Mouse (Mus musculus) left cerebral cortex, adult 2 months (tissue): ENCODE measurements around the gene Hsd17b14. TPM values are rescaled to one million over a fixed set of nuclear protein-coding genes. Genes with fewer than 3 reads are reported as not detected.
"Not testable (repeated sequence)": the region's sequence is repeated elsewhere in the genome, so short reads cannot be mapped to it uniquely, and the experiment has no call there.

ENCODE experiments used
- DNase-seq, 2 experiments: peaks; one replicate each; pipeline ENCODE4 v3.0.0; 2021 to 2022; ENCODE audit warnings: low spot score in 2 of 2, mixed read lengths in 1 of 2; ENCODE audit errors: extremely low spot score in 1 of 2
- H3K27ac ChIP-seq: fragments of 200-600 bp; 2 replicates; pipeline ENCODE4 v1.8.1; 2022
- H3K4me3 ChIP-seq: fragments of 200-600 bp; 2 replicates; pipeline ENCODE4 v1.8.1; 2022
- CTCF ChIP-seq: fragments of 200-600 bp; IDR thresholded peaks from 2 replicates; pipeline ENCODE4 v1.8.1; 2022; ENCODE audit warnings: antibody characterized with exemption, mild to moderate bottlenecking, moderate library complexity
- intact Hi-C: fragments of 180-260 bp; cut with DNase I; formaldehyde crosslinking; loops from one replicate; pipeline ENCODE4 v1.15.1; 2025
- long read RNA-seq, 2 experiments: library from polyadenylated mRNA; stranded (forward); transcript quantifications; one replicate each; pipeline ENCODE4 v2.0.0; 2021; ENCODE audit warnings: borderline mapping rate in 2 of 2
- total RNA-seq, 2 experiments: library from RNA; stranded (reverse); gene quantifications; 2 replicates each; pipeline ENCODE4 v1.2.3; 2021

Gene Hsd17b14
- under 1 TPM; 0.61 to 0.68 TPM for total RNA-seq
- long read RNA-seq, experiment 1, result 0 reads
- long read RNA-seq, experiment 2, result 0 reads

DNA sequence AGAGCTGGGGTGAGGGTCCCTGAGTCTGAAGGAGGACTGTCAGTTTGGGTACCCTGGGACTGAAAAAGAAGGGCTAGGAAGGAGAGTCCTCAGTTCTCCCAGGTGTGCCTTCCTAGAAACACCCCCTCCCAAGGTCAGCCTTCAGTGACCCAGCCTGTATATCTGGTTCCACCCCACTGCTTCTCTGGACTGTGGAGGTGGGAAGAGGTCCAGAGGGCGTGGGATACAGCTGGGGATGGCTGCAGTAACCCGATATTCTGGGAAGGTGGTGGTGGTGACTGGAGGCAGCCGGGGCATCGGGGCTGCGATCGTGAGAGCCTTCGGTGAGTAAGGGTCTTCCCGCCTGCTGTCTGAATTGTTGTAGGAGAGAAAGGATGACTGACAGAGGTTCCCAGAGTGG, at the start of gene Hsd17b14:
TSS of gene Hsd17b14 (plus strand) at position 150 of the 400 bp plus-strand sequence.
- no peak for DNase-seq
- no peak for TF ChIP-seq CTCF
- intact Hi-C loops, result no loop called here
- no peak within 1 kb of the TSS for H3K27ac ChIP-seq
- H3K4me3 ChIP-seq, result no peak within 1 kb of the TSS

- TF ChIP-seq CTCF, result no peak
- Histone ChIP-seq H3K27ac (no peak overlapping the region), H3K4me3 (no peak overlapping the region)
- intact Hi-C loops, result no loop called here
- no peak for DNase-seq
These were observed 47.1 kb upstream of the Hsd17b14 start for GRCm38 (mm10) chr7:45507583-45507982.

GRCm38 (mm10) chr7:45508561-45508960, 46.1 kb upstream of the Hsd17b14 start:
- H3K4me3 ChIP-seq, result no peak overlapping the region; the same call in 1 of the 2 replicates
- no peak for TF ChIP-seq CTCF
- DNase-seq, result no peak
- no peak overlapping the region for H3K27ac ChIP-seq
- intact Hi-C loops, result no loop called here

GRCm38 (mm10) chr7:45509181-45509882, 45.4 kb upstream of the Hsd17b14 start:
- intact Hi-C loops, result no loop called here
- no peak for TF ChIP-seq CTCF
- no peak for DNase-seq
- Histone ChIP-seq H3K4me3 (peak overlapping the region; percentile 98), H3K27ac (peak overlapping the region; percentile 88; the same call in 1 of the 2 replicates)

DNA sequence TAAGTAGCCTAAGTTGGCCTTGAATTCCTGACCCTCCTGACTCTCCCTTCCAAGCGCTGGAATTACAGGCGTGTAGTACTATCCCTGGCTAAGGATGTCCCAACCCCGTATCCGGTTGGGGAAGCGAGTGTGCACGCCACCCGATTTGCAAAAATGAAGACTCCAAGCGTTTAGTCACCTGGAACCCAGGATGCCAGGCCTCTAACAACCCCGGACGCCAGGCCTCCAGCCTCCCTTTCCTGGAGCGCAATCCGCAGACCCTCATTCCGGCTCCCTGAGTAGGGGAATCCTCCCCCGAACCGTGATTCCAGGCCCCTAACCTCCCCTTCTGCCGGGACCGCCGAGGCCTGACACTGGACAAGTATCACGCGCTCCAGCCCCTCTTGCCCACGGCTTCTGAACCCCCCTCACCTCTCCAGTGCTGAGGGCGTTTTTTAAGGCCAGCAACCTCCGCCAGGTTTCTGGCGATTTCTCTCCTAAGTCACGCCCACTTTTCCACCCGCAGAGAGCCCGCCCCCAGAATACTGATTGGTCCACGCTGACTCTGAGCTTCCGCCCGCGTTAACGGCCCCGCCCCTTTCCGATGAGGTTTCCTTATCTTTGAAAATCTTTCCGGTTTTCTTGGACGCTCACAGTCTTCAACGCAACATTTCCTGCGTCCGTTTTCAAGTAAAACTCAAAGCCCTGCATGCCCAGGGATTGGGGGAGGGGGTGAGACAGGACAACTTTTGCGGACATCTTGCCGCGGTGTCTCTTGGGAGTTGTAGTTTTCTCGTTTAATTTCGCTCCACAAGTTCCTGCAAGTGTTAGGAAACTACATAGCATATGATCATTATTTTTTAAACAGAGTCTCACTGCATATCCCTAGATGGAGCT, 44.5 kb upstream of the Hsd17b14 start, which contains the start of gene Nucb1:
TSS of gene Nucb1 (minus strand) at position 495 of the 876 bp plus-strand sequence.
- Histone ChIP-seq H3K27ac (peak within 1 kb of the TSS; percentile 88), H3K4me3 (peak within 1 kb of the TSS; percentile 98)
- intact Hi-C loops, result no loop called here
- TF ChIP-seq CTCF, result no peak
- peak; percentile 83 to 86 for DNase-seq

DNA sequence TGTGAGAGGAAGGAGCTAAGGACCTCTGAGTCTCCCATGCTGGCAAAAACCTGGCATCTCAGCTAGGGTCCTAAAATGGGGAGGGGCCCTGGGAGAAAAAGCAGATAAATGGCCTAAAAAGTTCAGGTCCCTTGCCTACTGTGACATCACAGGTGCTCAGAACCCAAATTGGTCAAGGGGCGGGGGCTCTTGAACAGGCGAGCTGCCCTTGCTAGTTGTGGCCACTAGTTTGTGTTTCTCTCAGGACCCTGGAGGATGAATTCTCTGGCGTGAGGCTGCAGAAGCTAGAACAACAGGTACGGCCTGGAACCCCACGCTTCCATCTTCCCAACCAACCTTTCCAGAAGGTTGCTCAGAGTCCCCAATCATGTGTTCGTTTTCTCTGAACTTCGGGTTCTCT, 40.3 kb upstream of the Hsd17b14 start:
- Histone ChIP-seq H3K4me3 (no peak overlapping the region), H3K27ac (no peak overlapping the region)
- intact Hi-C loops, result no loop called here
- DNase-seq, result no peak
- no peak for TF ChIP-seq CTCF

GRCm38 (mm10) chr7:45515436-45515835, 39.3 kb upstream of the Hsd17b14 start:
- no peak overlapping the region for H3K27ac ChIP-seq
- no peak for DNase-seq
- intact Hi-C loops, result no loop called here
- H3K4me3 ChIP-seq, result no peak overlapping the region
- no peak for TF ChIP-seq CTCF

- peak; percentile 52 for TF ChIP-seq CTCF
- H3K27ac ChIP-seq, DNase-seq, H3K4me3 ChIP-seq, intact Hi-C loops: not testable (repeated sequence)
These were observed 37.8 kb upstream of the Hsd17b14 start for GRCm38 (mm10) chr7:45516846-45517245.

GRCm38 (mm10) chr7:45518618-45519017, 36.1 kb upstream of the Hsd17b14 start:
- H3K27ac ChIP-seq, result no peak overlapping the region
- intact Hi-C loops, result no loop called here
- no peak for TF ChIP-seq CTCF
- no peak overlapping the region for H3K4me3 ChIP-seq
- DNase-seq, result no peak

DNA sequence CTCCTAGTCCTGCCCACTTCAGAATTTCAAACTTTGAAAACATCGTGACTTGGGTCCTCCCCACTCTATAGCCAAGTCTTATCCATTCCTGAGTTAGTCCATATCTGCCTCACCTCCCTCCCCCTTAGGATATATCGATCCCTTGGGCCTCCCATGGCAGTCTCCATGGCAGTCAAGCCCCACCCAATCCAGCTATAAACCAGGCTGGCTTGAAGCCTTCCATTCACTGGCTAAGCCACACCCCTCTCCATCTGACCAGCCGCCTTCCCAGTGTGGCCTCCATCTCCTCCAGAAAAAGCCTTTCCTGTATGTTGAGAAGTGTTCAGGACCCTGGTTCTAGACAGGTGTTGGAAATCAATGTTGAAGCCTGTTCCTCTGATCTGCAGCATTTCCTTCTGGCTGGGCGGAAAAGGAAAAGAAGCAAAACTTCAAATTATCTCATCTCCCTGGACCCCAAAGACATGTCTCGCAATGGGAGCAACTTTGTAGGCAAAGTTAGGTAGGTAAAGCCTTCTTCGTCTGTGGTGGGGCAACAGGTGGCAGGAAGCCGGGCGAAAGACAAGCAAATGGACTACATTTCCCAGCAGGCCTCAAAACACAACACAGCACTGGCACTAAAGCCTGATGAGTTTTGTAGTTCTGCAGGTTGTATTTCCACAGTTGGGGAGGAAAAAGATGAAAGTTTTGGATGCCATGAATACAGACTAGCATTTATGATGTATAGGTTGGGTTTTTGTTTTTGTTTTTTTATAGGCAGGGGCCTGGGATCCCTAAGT, 35.2 kb upstream of the Hsd17b14 start:
- no peak for DNase-seq
- Histone ChIP-seq H3K4me3 (no peak overlapping the region), H3K27ac (no peak overlapping the region)
- intact Hi-C loops, result loop anchor here (5.0 kb wide), 1 partner anchor 42 kb away; no protein-coding TSS in a partner anchor
- no peak for TF ChIP-seq CTCF

- DNase-seq, result no peak
- H3K27ac ChIP-seq, result no peak overlapping the region
- no peak for TF ChIP-seq CTCF
- intact Hi-C loops, result loop anchor here (5.0 kb wide), 1 partner anchor 43 kb away; no protein-coding TSS in a partner anchor
- no peak overlapping the region for H3K4me3 ChIP-seq
These were observed 34.1 kb upstream of the Hsd17b14 start for GRCm38 (mm10) chr7:45520605-45521004.
